Mouse (Mus musculus) thymus, adult 2 months (tissue): ENCODE results near the gene Hoxc9. TPM values are rescaled to one million over a fixed set of nuclear protein-coding genes. Genes with fewer than 3 reads are reported as not detected.

Experiments
- DNase-seq: peaks from one replicate; pipeline ENCODE4 v3.0.0; 2021
- H3K27ac ChIP-seq: fragments of 200-500 bp; 2 replicates; pipeline ENCODE4 v1.5.1; 2012; ENCODE audit warnings: low read length, control low read depth; ENCODE audit not compliant: control insufficient read depth, insufficient read depth
- H3K27me3 ChIP-seq: fragments of 200-500 bp; 2 replicates; pipeline ENCODE4 v1.6.1; 2012; ENCODE audit warnings: mild to moderate bottlenecking, low read length, moderate library complexity, mixed read lengths; ENCODE audit not compliant: control insufficient read depth, insufficient read depth
- H3K36me3 ChIP-seq: fragments of 200-500 bp; 2 replicates; pipeline ENCODE4 v1.6.1; 2012; ENCODE audit warnings: mild to moderate bottlenecking, low read length, moderate library complexity; ENCODE audit not compliant: control insufficient read depth, insufficient read depth
- H3K4me1 ChIP-seq: fragments of 200-500 bp; replicated peaks from 2 replicates; pipeline ENCODE4 v1.6.1; 2012; ENCODE audit warnings: low read length; ENCODE audit not compliant: control insufficient read depth, insufficient read depth
- H3K4me3 ChIP-seq: fragments of 200-500 bp; 2 replicates; pipeline ENCODE4 v1.5.1; 2012; ENCODE audit warnings: mild to moderate bottlenecking, low read length, control low read depth, moderate library complexity; ENCODE audit not compliant: control insufficient read depth, insufficient read depth
- CTCF ChIP-seq: fragments of 200-500 bp; IDR thresholded peaks from 2 replicates; pipeline ENCODE4 v1.5.1; 2012; ENCODE audit warnings: mild to moderate bottlenecking, control low read depth, low read length, moderate library complexity, borderline replicate concordance; ENCODE audit not compliant: control insufficient read depth, poor library complexity, insufficient read depth; ENCODE audit errors: extremely low read depth
- POLR2A ChIP-seq: fragments of 200-500 bp; IDR thresholded peaks from 2 replicates; pipeline ENCODE4 v1.6.1; 2012; ENCODE audit warnings: mild to moderate bottlenecking, low read length, control low read depth, moderate library complexity; ENCODE audit not compliant: control insufficient read depth, poor library complexity, insufficient read depth; ENCODE audit errors: extremely low read depth
- WGBS: fragments of 180-500 bp; shearing (Covaris S2); methylation state at CpG from one replicate; pipeline ENCODE4 v1.1.7; 2018; 5-methylcytosine and 5-hydroxymethylcytosine counted together
- polyA plus RNA-seq: library from polyadenylated mRNA; depleted of rRNA; stranded (reverse); fragments of >200 nt; gene quantifications from 2 replicates; pipeline ENCODE4 v1.2.3, GENCODE M21; 2012

Gene Hoxc9
- polyA plus RNA-seq, 1 experiment: 0.05 TPM

DNA sequence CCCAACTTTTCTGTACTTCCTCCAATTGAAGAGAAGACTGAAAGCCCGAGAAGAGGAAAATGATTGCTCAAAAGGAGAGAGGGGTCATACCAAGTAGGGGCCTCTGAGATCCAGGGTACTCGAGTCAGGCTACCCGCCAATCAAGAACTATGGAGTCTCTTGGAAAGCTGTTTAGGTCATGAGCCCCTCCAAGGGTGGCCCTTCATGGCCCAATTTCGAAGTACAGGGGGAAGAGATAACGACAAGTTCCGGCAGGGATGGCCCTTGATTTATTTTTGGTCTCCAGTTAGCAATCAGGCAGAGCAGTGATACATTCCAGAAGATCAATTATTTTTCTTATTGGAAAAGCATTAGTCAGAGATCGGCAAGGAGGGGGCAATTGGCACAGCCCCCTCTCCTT, 15.5 kb downstream of the Hoxc9 start:
- H3K36me3 ChIP-seq: no peaks in the 10 kb centered on the region
- WGBS: 8% methylated on average over 7 of the region's 7 CpGs
- H3K27me3 ChIP-seq: peaks cover 24% of the 10 kb centered on the region
- TF ChIP-seq POLR2A: no peak
- no peak for TF ChIP-seq CTCF
- H3K4me3 ChIP-seq: no peak overlapping the region
- no peak overlapping the region for H3K27ac ChIP-seq
- H3K4me1 ChIP-seq: no peaks in the 10 kb centered on the region
- DNase-seq: no peak

- Histone ChIP-seq H3K36me3 (no peaks in the 10 kb centered on the region), H3K4me3 (no peak overlapping the region), H3K27me3 (peaks cover 26% of the 10 kb centered on the region), H3K4me1 (no peaks in the 10 kb centered on the region), H3K27ac (no peak overlapping the region)
- no peak for DNase-seq
- 10% methylated on average over 11 of the region's 11 CpGs for WGBS
- no peak for TF ChIP-seq POLR2A
- no peak for TF ChIP-seq CTCF
Measured at GRCm38 (mm10) chr15:102992206-102992605, 16.0 kb downstream of the Hoxc9 start.

- H3K36me3 ChIP-seq: no peaks in the 10 kb centered on the region
- DNase-seq: no peak
- H3K4me3 ChIP-seq: no peak overlapping the region
- H3K27me3 ChIP-seq: peaks cover 32% of the 10 kb centered on the region
- H3K27ac ChIP-seq: no peak overlapping the region
- H3K4me1 ChIP-seq: no peaks in the 10 kb centered on the region
- TF ChIP-seq POLR2A: no peak
- TF ChIP-seq CTCF: no peak
- WGBS: 8% methylated on average over 3 of the region's 3 CpGs
Measured at GRCm38 (mm10) chr15:102992863-102993262, 16.6 kb downstream of the Hoxc9 start.

DNA sequence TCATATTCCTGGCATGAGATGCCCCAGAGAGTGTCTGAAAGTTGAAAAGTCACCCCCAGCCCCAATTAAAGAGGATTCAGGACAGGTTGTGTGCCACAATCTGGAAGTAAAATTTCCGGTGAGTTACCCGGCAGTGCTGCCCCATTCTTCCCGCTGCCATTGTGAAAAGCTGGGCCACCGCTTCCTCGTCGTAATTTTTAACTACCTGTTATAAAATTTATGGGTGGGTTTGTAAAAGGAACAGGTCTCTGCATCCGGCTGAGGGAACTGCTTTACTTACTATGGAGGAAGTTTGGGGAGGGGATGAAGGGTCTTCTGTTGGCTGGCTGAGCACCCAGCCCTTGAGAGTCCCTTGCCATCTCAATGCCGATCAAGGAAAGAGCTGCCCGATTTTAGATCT, 20.3 kb downstream of the Hoxc9 start:
- 9% methylated on average over 9 of the region's 9 CpGs for WGBS
- no peak overlapping the region for H3K4me3 ChIP-seq
- no peaks in the 10 kb centered on the region; the same call in 1 of the 2 replicates for H3K4me1 ChIP-seq
- H3K36me3 ChIP-seq: no peaks in the 10 kb centered on the region
- peaks cover 51% of the 10 kb centered on the region for H3K27me3 ChIP-seq
- no peak for TF ChIP-seq POLR2A
- TF ChIP-seq CTCF: no peak
- no peak for DNase-seq
- no peak overlapping the region for H3K27ac ChIP-seq

- 22% methylated on average over 3 of the region's 3 CpGs for WGBS
- Histone ChIP-seq H3K36me3 (no peaks in the 10 kb centered on the region), H3K27me3 (peaks cover 54% of the 10 kb centered on the region), H3K4me1 (no peaks in the 10 kb centered on the region; the same call in 1 of the 2 replicates), H3K27ac (no peak overlapping the region), H3K4me3 (no peak overlapping the region)
- no peak for TF ChIP-seq POLR2A
- TF ChIP-seq CTCF: no peak
- DNase-seq: no peak
Measured at GRCm38 (mm10) chr15:102997431-102997830, 21.2 kb downstream of the Hoxc9 start.

GRCm38 (mm10) chr15:102997939-102998355, 21.7 kb downstream of the Hoxc9 start, which contains the start of gene Hoxc6:
Gene Hoxc6, plus strand, starts transcription at chr15:102998257.
- TF ChIP-seq POLR2A (no peak), CTCF (no peak)
- Histone ChIP-seq H3K4me3 (peak within 1 kb of the TSS; percentile 12; the same call in 1 of the 2 replicates), H3K36me3 (no peaks in the 10 kb centered on the region), H3K27me3 (peaks cover 56% of the 10 kb centered on the region), H3K27ac (no peak within 1 kb of the TSS), H3K4me1 (no peaks in the 10 kb centered on the region; the same call in 1 of the 2 replicates)
- DNase-seq: no peak
- 7% methylated on average over 19 of the region's 19 CpGs for WGBS

GRCm38 (mm10) chr15:102998608-102999182, 22.5 kb downstream of the Hoxc9 start:
- no peak overlapping the region for H3K27ac ChIP-seq
- TF ChIP-seq POLR2A (no peak), CTCF (no peak)
- WGBS: 6% methylated on average over 19 of the region's 19 CpGs
- H3K27me3 ChIP-seq: peaks cover 57% of the 10 kb centered on the region
- H3K36me3 ChIP-seq: no peaks in the 10 kb centered on the region
- no peak for DNase-seq
- no peaks in the 10 kb centered on the region; the same call in 1 of the 2 replicates for H3K4me1 ChIP-seq
- H3K4me3 ChIP-seq: 0 out of 2 replicates have a peak overlapping the region, but pooled peaks have one; percentile 12
